Mouse (Mus musculus) adrenal gland, adult 18-20 months (tissue): ENCODE measurements around the gene Olfr444. TPM values are rescaled to one million over a fixed set of nuclear protein-coding genes. Genes with fewer than 3 reads are reported as not detected.

Experiments used
- DNase-seq, 2 experiments: peaks; one replicate each; pipeline ENCODE4 v3.0.0; 2021 to 2022; ENCODE audit warnings: low spot score in 2 of 2
- long read RNA-seq, 2 experiments: library from polyadenylated mRNA; stranded (forward); transcript quantifications; one replicate each; pipeline ENCODE4 v2.0.0; 2021
- total RNA-seq, 2 experiments: library from RNA; stranded (reverse); gene quantifications; 1 replicate in 1 of 2; 2 replicates in 1 of 2; pipeline ENCODE4 v1.2.3; 2021

Olfr444 gene
- not detected for total RNA-seq
- long read RNA-seq, experiment 1: 0 reads
- long read RNA-seq, experiment 2: 0 reads

DNA sequence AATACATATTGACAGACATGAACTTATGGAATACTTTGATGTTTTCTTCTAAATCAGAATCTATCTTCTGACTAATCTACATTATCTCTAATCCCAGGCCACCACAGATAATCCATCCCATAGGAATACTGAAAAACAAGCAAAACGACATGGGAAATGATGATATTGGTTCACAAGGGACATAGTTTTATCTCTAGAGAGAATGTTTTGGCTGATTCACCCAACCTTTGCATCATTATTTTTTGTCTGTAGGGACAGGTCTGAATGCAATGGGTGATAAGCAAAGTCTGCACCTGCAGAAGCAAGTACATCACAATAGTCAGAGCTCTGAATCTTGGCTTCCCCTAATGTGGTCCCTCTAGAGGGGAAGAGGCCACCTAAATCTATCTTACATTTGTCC is at the start of gene Olfr444:
Gene Olfr444, plus strand, starts transcription at position 301 of the 400 bp plus-strand sequence.
- DNase-seq: no peak

- DNase-seq: no peak
Measured at GRCm38 (mm10) chr6:42900345-42900744, 48.5 kb upstream of the Olfr444 start.

GRCm38 (mm10) chr6:42908578-42908977 is 40.3 kb upstream of the Olfr444 start, which contains the start of gene Olfr447:
Gene Olfr447, plus strand, starts transcription at chr6:42908878.
- DNase-seq: no peak

GRCm38 (mm10) chr6:42921077-42921476 is 27.8 kb upstream of the Olfr444 start, which contains the start of gene Olfr446:
Gene Olfr446, plus strand, starts transcription at chr6:42921377.
- no peak for DNase-seq

- no peak for DNase-seq
Measured at GRCm38 (mm10) chr6:42980377-42980776, 31.5 kb downstream of the Olfr444 start.

Other genes with a start within 250 kb of the Olfr444 start
- 100 to 1,000 TPM in 1 of 2 experiments, 10 to 100 TPM in 1; 75.1 to 107 TPM for gene Tcaf1, start 239.0 kb upstream of the Olfr444 start, total RNA-seq
- not detected for gene Olfr453, start 209.7 kb upstream of the Olfr444 start, total RNA-seq
- gene Olfr38, start 192.7 kb upstream of the Olfr444 start, total RNA-seq: not detected
- gene Olfr452, start 164.0 kb upstream of the Olfr444 start, total RNA-seq: not detected
- gene Olfr450, start 137.1 kb upstream of the Olfr444 start, total RNA-seq: not detected
- gene Olfr449, start 114.7 kb upstream of the Olfr444 start, total RNA-seq: not detected
- gene Olfr448, start 58.6 kb upstream of the Olfr444 start, total RNA-seq: not detected
- gene Olfr447, start 40.2 kb upstream of the Olfr444 start, total RNA-seq: not detected
- not detected for gene Olfr446, start 27.7 kb upstream of the Olfr444 start, total RNA-seq
- not detected for gene Olfr441, start 157.3 kb downstream of the Olfr444 start, total RNA-seq
- gene Olfr237-ps1, start 197.5 kb downstream of the Olfr444 start, total RNA-seq: not detected
- gene Olfr437, start 214.2 kb downstream of the Olfr444 start, total RNA-seq: not detected
- gene Olfr13, start 223.1 kb downstream of the Olfr444 start, total RNA-seq: not detected
- not detected for gene Olfr435, start 248.1 kb downstream of the Olfr444 start, total RNA-seq